Mouse (Mus musculus) midbrain, embryonic 13.5 days (tissue): ENCODE data around the gene Zfp961. TPM values are rescaled to one million over a fixed set of nuclear protein-coding genes. Genes with fewer than 3 reads are reported as not detected.
"Not testable (repeated sequence)": the region's sequence is repeated elsewhere in the genome, so short reads cannot be mapped to it uniquely, and the experiment has no call there.

ENCODE experiments used
- ATAC-seq: fragments of 200-750 bp; cut with Nextera tagmentation; 2 replicates; pipeline ENCODE4 v1.8.0; 2017; ENCODE audit warnings: mild to moderate bottlenecking, moderate TSS enrichment, moderate library complexity
- H3K27ac ChIP-seq: fragments of 300-500 bp; sonication (generic); 2 replicates; pipeline ENCODE4 v1.5.1; 2015; ENCODE audit warnings: inconsistent platforms, mild to moderate bottlenecking, moderate library complexity
- H3K27me3 ChIP-seq: fragments of 300-500 bp; sonication (generic); 2 replicates; pipeline ENCODE4 v1.6.1; 2015; ENCODE audit warnings: mild to moderate bottlenecking, inconsistent platforms
- H3K36me3 ChIP-seq: fragments of 300-500 bp; sonication (generic); 2 replicates; pipeline ENCODE4 v1.6.1; 2015; ENCODE audit warnings: mild to moderate bottlenecking, inconsistent platforms
- H3K4me1 ChIP-seq: fragments of 300-500 bp; sonication (generic); replicated peaks from 2 replicates; pipeline ENCODE4 v1.6.1; 2015; ENCODE audit warnings: inconsistent platforms
- H3K4me2 ChIP-seq: fragments of 300-500 bp; sonication (generic); replicated peaks from 2 replicates; pipeline ENCODE4 v1.6.1; 2015; ENCODE audit warnings: moderate library complexity, mild to moderate bottlenecking, inconsistent platforms
- H3K4me3 ChIP-seq: fragments of 300-500 bp; sonication (generic); replicated peaks from 2 replicates; pipeline ENCODE4 v1.5.1; 2015; ENCODE audit warnings: mild to moderate bottlenecking, inconsistent platforms
- H3K9ac ChIP-seq: fragments of 300-500 bp; sonication (generic); replicated peaks from 2 replicates; pipeline ENCODE4 v1.6.1; 2015; ENCODE audit warnings: mild to moderate bottlenecking, inconsistent platforms
- H3K9me3 ChIP-seq: fragments of 300-500 bp; sonication (generic); 2 replicates; pipeline ENCODE4 v1.6.1; 2016; ENCODE audit warnings: mild to moderate bottlenecking, inconsistent platforms
- WGBS: fragments of 180-500 bp; shearing (Covaris S2); methylation state at CpG from one replicate; pipeline ENCODE4 v1.1.7; 2015; 5-methylcytosine and 5-hydroxymethylcytosine counted together
- polyA plus RNA-seq: library from polyadenylated mRNA; unstranded; fragments of >200 nt; fragmentation: Nextera tagmentation; extraction: Ambion mirVana; gene quantifications from 2 replicates; pipeline ENCODE4 v1.2.1, GENCODE M21; 2015

Gene Zfp961
- polyA plus RNA-seq, 1 experiment from 2014 or later, result 18.8 TPM

- H3K4me3 ChIP-seq, H3K4me1 ChIP-seq, H3K9me3 ChIP-seq, H3K27me3 ChIP-seq, H3K4me2 ChIP-seq, ATAC-seq, H3K27ac ChIP-seq, H3K9ac ChIP-seq, H3K36me3 ChIP-seq: not testable (repeated sequence)
- WGBS, result 86% methylated on average over 4 of the region's 4 CpGs
Observed at GRCm38 (mm10) chr8:72040918-72041317, 90.1 kb downstream of the Zfp961 start, which contains the start of gene Olfr372. Olfr372 (plus strand) TSS chr8:72041218.

- H3K4me2 ChIP-seq, result no peak overlapping the region
- no peaks in the 10 kb centered on the region for H3K36me3 ChIP-seq
- H3K27me3 ChIP-seq, result no peaks in the 10 kb centered on the region
- H3K4me3 ChIP-seq, result no peak overlapping the region
- H3K27ac ChIP-seq, result no peak overlapping the region
- H3K4me1 ChIP-seq, result no peaks in the 10 kb centered on the region
- no peak for ATAC-seq
- H3K9ac ChIP-seq, result no peak overlapping the region
- 79% methylated on average over 1 of the region's 1 CpGs for WGBS
- H3K9me3 ChIP-seq, result no peaks in the 10 kb centered on the region
Observed at GRCm38 (mm10) chr8:72042493-72042892, 91.7 kb downstream of the Zfp961 start.

Other genes with a start within 250 kb of the Zfp961 start
- gene B3gnt3, start 249.2 kb upstream of the Zfp961 start, polyA plus RNA-seq, result 0.28 and 0.31 TPM in 2 replicates
- 63.9 and 65.5 TPM in 2 replicates for gene Fcho1, start 225.3 kb upstream of the Zfp961 start, polyA plus RNA-seq
- gene Zfp709, start 69.0 kb upstream of the Zfp961 start, polyA plus RNA-seq, result 7.7 and 8.1 TPM in 2 replicates
- 19.8 and 21.4 TPM in 2 replicates for gene Zfp882, start 42.4 kb upstream of the Zfp961 start, polyA plus RNA-seq
- gene Zfp617, start 42.4 kb upstream of the Zfp961 start, polyA plus RNA-seq, result 39.1 and 42.0 TPM in 2 replicates
- 0.35 and 0.92 TPM in 2 replicates for gene Cyp4f18, start 58.6 kb downstream of the Zfp961 start, polyA plus RNA-seq
- not detected in 2 replicates for gene Olfr372, start 90.2 kb downstream of the Zfp961 start, polyA plus RNA-seq
- 0.05 TPM in 1 of 2 replicates, not detected in the other for gene Olfr373, start 132.1 kb downstream of the Zfp961 start, polyA plus RNA-seq
- not detected in 2 replicates for gene Olfr374, start 156.0 kb downstream of the Zfp961 start, polyA plus RNA-seq
- gene Tpm4, start 183.9 kb downstream of the Zfp961 start, polyA plus RNA-seq, result 239 and 247 TPM in 2 replicates
- gene Rab8a, start 210.2 kb downstream of the Zfp961 start, polyA plus RNA-seq, result 104 and 107 TPM in 2 replicates
- gene Hsh2d, start 238.6 kb downstream of the Zfp961 start, polyA plus RNA-seq, result 0.13 TPM in 1 of 2 replicates, not detected in the other